In the genomic region with DNA sequence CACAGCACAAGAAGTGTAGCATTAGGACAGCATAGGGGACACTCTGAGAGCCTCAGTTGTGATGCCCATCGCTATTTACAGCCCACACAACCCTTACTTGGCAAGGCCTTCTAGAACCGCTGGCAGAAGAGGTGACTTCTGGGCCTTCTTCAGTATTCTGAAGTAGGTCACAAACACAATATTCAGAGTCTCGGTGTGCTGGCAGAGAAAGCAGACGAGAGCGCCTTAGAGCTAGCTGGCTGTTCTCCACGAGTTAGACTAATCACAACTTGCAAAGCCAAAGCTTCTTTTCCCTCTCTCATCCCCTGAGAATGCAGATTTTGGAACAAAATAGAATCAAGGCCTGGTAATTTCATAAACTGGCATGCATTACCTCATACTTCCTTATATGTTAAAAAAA, we compare ENCODE assay signal across 20 mouse cellular contexts. TPM values are rescaled to one million over a fixed set of nuclear protein-coding genes. Genes with fewer than 3 reads are reported as not detected.
DNase-seq lines count a peak whose midpoint lies in the region; ATAC-seq lines count a peak whose summit lies in the region.
"Had no signal": no experiment of that assay in that cellular context is flagged by ENCODE, and none has a peak within 500 bp of the region (broad histone marks: within the 10 kb centered on the region; RNA-seq: fewer than 3 reads in every experiment).

No protein-coding gene starts in this region.

- peak; percentile 37 for DNase-seq in adrenal gland, postnatal 10 days
- DNase-seq in adrenal gland, postnatal 25 days, result no peak
- peak; percentile 6 to 25 for DNase-seq in heart, postnatal 14 days
- peak; percentile 8 to 20 for DNase-seq in left cerebral cortex, postnatal 36 days (ENCODE audit: low spot score in 2 of 2)
- no peak for DNase-seq in left cerebral cortex, adult 8-10 months (ENCODE audit: low spot score in 2 of 2)
- DNase-seq in gastrocnemius, postnatal 14 days, result peak; percentile 41
- no peak for DNase-seq in retina, postnatal 1 day
- DNase-seq: cerebellum, adult 11-12 months; cerebellum, postnatal 25 days; kidney, adult 18-20 months; kidney, postnatal 14 days; lung, postnatal 14 days; right cerebral cortex, postnatal 4 days; thymus, postnatal 36 days had no signal

- H3K36me3 ChIP-seq in heart, embryonic 12.5 days, result peaks cover 74% of the 10 kb centered on the region

- no peak overlapping the region for H3K4me3 ChIP-seq in heart, embryonic 12.5 days
- H3K4me3 ChIP-seq: limb, embryonic 15.5 days; neural tube, embryonic 12.5 days had no signal

- no peak for ATAC-seq in heart, embryonic 12.5 days (ENCODE audit: insufficient number of reproducible peaks, low FRiP score)
- ATAC-seq: CD4-positive, CD25-positive, alpha-beta regulatory T cell, adult 4 months; hindbrain, embryonic 16.5 days had no signal

- H3K27me3 ChIP-seq in heart, embryonic 12.5 days (replicated peaks), result no peaks in the 10 kb centered on the region
- H3K27me3 ChIP-seq: limb, embryonic 15.5 days; neural tube, embryonic 12.5 days had no signal

- no peak overlapping the region for H3K4me2 ChIP-seq in heart, embryonic 12.5 days
- H3K4me2 ChIP-seq: limb, embryonic 15.5 days; neural tube, embryonic 12.5 days had no signal

- H3K27ac ChIP-seq in heart, embryonic 12.5 days (ENCODE audit: poor library complexity, severe bottlenecking), result no peak overlapping the region
- H3K27ac ChIP-seq: limb, embryonic 15.5 days; neural tube, embryonic 12.5 days had no signal

- H3K9ac ChIP-seq in heart, embryonic 12.5 days, result no peak overlapping the region
- H3K9ac ChIP-seq: limb, embryonic 15.5 days; neural tube, embryonic 12.5 days had no signal

- H3K9me3 ChIP-seq in heart, embryonic 12.5 days (replicated peaks), result no peaks in the 10 kb centered on the region
- H3K9me3 ChIP-seq: G1E; limb, embryonic 15.5 days; neural tube, embryonic 12.5 days had no signal

- 91% methylated on average over 6 of the region's 6 CpGs for WGBS in heart, embryonic 12.5 days

- intact Hi-C loops in heart, postnatal 14 days (cut with DNase I), result no loop called here
- intact Hi-C loops in left cerebral cortex, postnatal 36 days (cut with DNase I), result no loop called here
- intact Hi-C loops in gastrocnemius, postnatal 14 days (cut with DNase I; ENCODE audit: low total_unique reads), result no loop called here

- H3K4me1 ChIP-seq in heart, embryonic 12.5 days (replicated peaks), result no peaks in the 10 kb centered on the region
- H3K4me1 ChIP-seq: limb, embryonic 15.5 days; neural tube, embryonic 12.5 days had no signal

RNA-seq across cellular contexts. Expression of a gene that starts 20.2 kb away (rescaled TPM):
- 10 to 100 TPM; 12.5 TPM for total RNA-seq in adrenal gland, postnatal 10 days (2021)
- total RNA-seq in adrenal gland, postnatal 25 days (2021), result 16.1 and 17.7 TPM in 2 replicates
- 1 to 10 TPM; 5.4 to 6.7 TPM for total RNA-seq in heart, postnatal 14 days (2021)
- polyA plus RNA-seq in heart, embryonic 12.5 days (2016; fragmentation: Nextera tagmentation; extraction: Ambion mirVana), result 5.7 and 6.0 TPM in 2 replicates
- 10 to 100 TPM; 11.9 to 14.0 TPM for total RNA-seq in left cerebral cortex, postnatal 36 days (2021)
- total RNA-seq in left cerebral cortex, adult 8-10 months (2022), result 10 to 100 TPM; 11.8 to 14.1 (median 12.6) TPM
- total RNA-seq in gastrocnemius, postnatal 14 days (2021), result 1 to 10 TPM; 5.3 to 7.7 TPM

RNA-seq across cellular contexts. Expression of a gene that starts 37.6 kb away (rescaled TPM):
- 1 to 10 TPM; 9.5 to 9.6 TPM for total RNA-seq in adrenal gland, postnatal 10 days (2021)
- 9.3 and 9.9 TPM in 2 replicates for total RNA-seq in adrenal gland, postnatal 25 days (2021)
- 1 to 10 TPM; 5.8 to 6.6 TPM for total RNA-seq in heart, postnatal 14 days (2021)
- 2.3 and 3.1 TPM in 2 replicates for polyA plus RNA-seq in heart, embryonic 12.5 days (2016; fragmentation: Nextera tagmentation; extraction: Ambion mirVana)
- total RNA-seq in left cerebral cortex, postnatal 36 days (2021), result 10 to 100 TPM; 11.7 to 13.0 TPM
- total RNA-seq in left cerebral cortex, adult 8-10 months (2022), result 10 to 100 TPM; 12.1 to 14.5 (median 13.2) TPM
- 1 to 10 TPM; 3.1 to 3.7 TPM for total RNA-seq in gastrocnemius, postnatal 14 days (2021)

Comparison
In these comparisons a context has a peak if more than half of its experiments do, and no peak if none do; other contexts are left out.
1. DNase-seq: peak in adrenal gland, postnatal 10 days (single experiment), heart, postnatal 14 days (2 of 2), left cerebral cortex, postnatal 36 days (2 of 2) and gastrocnemius, postnatal 14 days (single experiment); none in adrenal gland, postnatal 25 days (single experiment), left cerebral cortex, adult 8-10 months (0 of 2) and retina, postnatal 1 day (single experiment).